Mouse (Mus musculus) inflammation-experienced regulatory T-cells, adult 6 months (primary cell): Measurements from ENCODE around the gene Eif1ad. TPM values are rescaled to one million over a fixed set of nuclear protein-coding genes. Genes with fewer than 3 reads are reported as not detected.

Experiments used
- ATAC-seq: one replicate; pipeline ENCODE4 v1.8.0; 2017
- polyA plus RNA-seq, 3 experiments: library from polyadenylated mRNA; unstranded; fragments of 100-300 nt; shearing (Covaris generic); gene quantifications; one replicate each; pipeline ENCODE4 v1.2.1; 2017

Gene Eif1ad
- polyA plus RNA-seq, 3 experiments from 2014 or later, result 45.7 to 58.4 (median 53.4) TPM

DNA sequence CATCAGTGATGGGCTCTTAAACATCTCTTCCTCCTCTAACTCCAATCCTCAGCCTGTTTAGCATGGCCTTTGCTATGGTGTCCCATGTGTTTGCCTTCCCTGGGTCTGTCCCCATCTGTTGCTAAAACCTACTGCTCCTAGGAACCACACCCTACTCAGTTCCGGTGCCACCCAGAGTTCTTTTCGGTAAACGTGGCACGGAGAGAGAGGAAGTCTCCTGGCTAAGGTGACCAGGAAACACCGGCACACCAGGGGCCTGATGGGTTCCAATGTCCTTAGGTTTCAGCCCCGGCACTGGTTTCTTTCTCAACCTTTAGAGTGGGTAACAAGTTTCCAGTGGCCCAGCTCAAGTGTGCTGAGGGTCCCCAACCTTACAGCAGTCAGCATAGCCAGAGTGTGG, 54.0 kb downstream of the Eif1ad start:
- ATAC-seq, result no peak

Other genes starting within 250 kb of the Eif1ad start
- 1 to 10 TPM; 4.4 to 5.0 (median 4.7) TPM for gene Klc2, start 248.2 kb upstream of the Eif1ad start, polyA plus RNA-seq
- gene Pacs1, start 93.6 kb upstream of the Eif1ad start, polyA plus RNA-seq, result 10 to 100 TPM; 11.8 to 19.8 (median 19.2) TPM
- 100 to 1,000 TPM; 316 to 410 (median 348) TPM for gene Sf3b2, start 71.3 kb upstream of the Eif1ad start, polyA plus RNA-seq
- under 1 TPM in 1 of 3 experiments, not detected in 2; 0.15 TPM for gene Gal3st3, start 68.4 kb upstream of the Eif1ad start, polyA plus RNA-seq
- not detected for gene Catsper1, start 31.0 kb upstream of the Eif1ad start, polyA plus RNA-seq
- 10 to 100 TPM in 1 of 3 experiments, 1 to 10 TPM in 2; 3.1 to 11.4 (median 5.6) TPM for gene Cst6, start 17.2 kb upstream of the Eif1ad start, polyA plus RNA-seq
- 100 to 1,000 TPM; 233 to 353 (median 259) TPM for gene Banf1, start 427 bp downstream of the Eif1ad start, polyA plus RNA-seq
- 10 to 100 TPM; 20.3 to 38.4 (median 27.8) TPM for gene Sart1, start 22.0 kb downstream of the Eif1ad start, polyA plus RNA-seq
- gene Tsga10ip, start 35.8 kb downstream of the Eif1ad start, polyA plus RNA-seq, result not detected
- gene Drap1, start 58.2 kb downstream of the Eif1ad start, polyA plus RNA-seq, result 10 to 100 TPM; 43.1 to 54.2 (median 47.1) TPM
- gene AI837181, start 58.4 kb downstream of the Eif1ad start, polyA plus RNA-seq, result 10 to 100 TPM; 14.5 to 28.0 (median 21.2) TPM
- not detected for gene Fosl1, start 80.8 kb downstream of the Eif1ad start, polyA plus RNA-seq
- gene Ccdc85b, start 91.2 kb downstream of the Eif1ad start, polyA plus RNA-seq, result under 1 TPM; 0.47 to 0.74 (median 0.65) TPM
- 100 to 1,000 TPM in 2 of 3 experiments, 10 to 100 TPM in 1; 64.2 to 112 (median 105) TPM for gene Fibp, start 93.9 kb downstream of the Eif1ad start, polyA plus RNA-seq
- gene Ctsw, start 101.8 kb downstream of the Eif1ad start, polyA plus RNA-seq, result 100 to 1,000 TPM; 168 to 249 (median 216) TPM
- gene Efemp2, start 107.2 kb downstream of the Eif1ad start, polyA plus RNA-seq, result 1 to 10 TPM; 2.9 to 4.3 (median 3.8) TPM
- gene Mus81, start 121.7 kb downstream of the Eif1ad start, polyA plus RNA-seq, result 10 to 100 TPM; 34.4 to 61.6 (median 36.6) TPM
- gene Cfl1, start 123.7 kb downstream of the Eif1ad start, polyA plus RNA-seq, result 1,000 to 10,000 TPM; 1,933 to 3,699 (median 2,060) TPM
- gene 1700020D05Rik, start 137.0 kb downstream of the Eif1ad start, polyA plus RNA-seq, result under 1 TPM; 0.44 to 0.82 (median 0.70) TPM
- 10 to 100 TPM; 11.7 to 26.7 (median 20.0) TPM for gene Snx32, start 143.8 kb downstream of the Eif1ad start, polyA plus RNA-seq
- gene Ovol1, start 193.9 kb downstream of the Eif1ad start, polyA plus RNA-seq, result not detected
- 1 to 10 TPM; 5.8 to 7.4 (median 6.5) TPM for gene Ap5b1, start 201.3 kb downstream of the Eif1ad start, polyA plus RNA-seq
- 100 to 1,000 TPM in 1 of 3 experiments, 10 to 100 TPM in 2; 40.8 to 104 (median 97.1) TPM for gene Rnaseh2c, start 235.1 kb downstream of the Eif1ad start, polyA plus RNA-seq
- gene Kat5, start 243.5 kb downstream of the Eif1ad start, polyA plus RNA-seq, result 10 to 100 TPM; 34.5 to 46.1 (median 42.4) TPM